Mouse (Mus musculus) kidney, adult 2 months (tissue): ENCODE data around the gene Prss33.

Source experiments
- CTCF ChIP-seq: fragments of 200-500 bp; conservative IDR thresholded peaks from 2 replicates; pipeline ENCODE4 v1.5.1; 2011; ENCODE audit warnings: low read depth, mild to moderate bottlenecking, control low read depth, low read length, moderate library complexity, mixed read lengths; ENCODE audit not compliant: insufficient read depth, insufficient read length
- POLR2A ChIP-seq: fragments of 200-500 bp; IDR thresholded peaks from one replicate; pipeline ENCODE4 v1.6.1; 2011; ENCODE audit warnings: low read depth, low read length, control low read depth

DNA sequence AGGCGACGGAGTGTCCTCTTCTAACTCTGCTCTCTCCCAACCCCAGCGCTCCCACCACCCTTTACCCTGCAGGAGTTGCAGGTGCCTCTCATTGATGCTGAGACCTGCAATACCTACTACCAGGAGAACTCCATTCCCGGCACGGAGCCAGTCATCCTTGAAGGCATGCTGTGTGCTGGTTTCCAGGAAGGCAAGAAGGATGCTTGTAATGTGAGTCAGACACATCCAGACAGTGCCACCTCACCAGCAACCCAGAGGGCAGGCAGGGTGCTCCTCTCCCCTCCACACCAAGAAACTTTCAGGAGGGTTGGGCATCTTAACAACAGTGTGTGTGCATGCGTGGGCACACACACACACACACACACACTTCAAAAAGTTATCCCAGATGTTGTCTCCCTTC is 21.3 kb upstream of the Prss33 start:
- TF ChIP-seq CTCF (no peak), POLR2A (no peak)
